Mouse (Mus musculus) heart, embryonic 13.5 days (tissue): ENCODE results near the gene Rptor. TPM values are rescaled to one million over a fixed set of nuclear protein-coding genes. Genes with fewer than 3 reads are reported as not detected.

Experiments
- ATAC-seq: fragments of 200-750 bp; cut with Nextera tagmentation; 2 replicates; pipeline ENCODE4 v1.8.0; 2017; ENCODE audit warnings: moderate TSS enrichment; ENCODE audit not compliant: insufficient number of reproducible peaks, low FRiP score, low TSS enrichment; ENCODE audit errors: extremely low read depth
- H3K27ac ChIP-seq: fragments of 300-500 bp; sonication (generic); replicated peaks from 2 replicates; pipeline ENCODE4 v1.5.1; 2015; ENCODE audit warnings: moderate library complexity, mild to moderate bottlenecking, inconsistent platforms
- H3K27me3 ChIP-seq: fragments of 300-500 bp; sonication (generic); replicated peaks from 2 replicates; pipeline ENCODE4 v1.6.1; 2015; ENCODE audit warnings: mild to moderate bottlenecking, inconsistent platforms
- H3K36me3 ChIP-seq: fragments of 300-500 bp; sonication (generic); 2 replicates; pipeline ENCODE4 v1.6.1; 2015; ENCODE audit warnings: mild to moderate bottlenecking, inconsistent platforms
- H3K4me1 ChIP-seq: fragments of 300-500 bp; sonication (generic); 2 replicates; pipeline ENCODE4 v1.6.1; 2015; ENCODE audit warnings: inconsistent platforms
- H3K4me2 ChIP-seq: fragments of 300-500 bp; sonication (generic); 2 replicates; pipeline ENCODE4 v1.6.1; 2015; ENCODE audit warnings: inconsistent platforms, mild to moderate bottlenecking, moderate library complexity
- H3K4me3 ChIP-seq: fragments of 300-500 bp; sonication (generic); 2 replicates; pipeline ENCODE4 v1.5.1; 2015; ENCODE audit warnings: moderate library complexity, mild to moderate bottlenecking, inconsistent platforms
- H3K9ac ChIP-seq: fragments of 300-500 bp; sonication (generic); 2 replicates; pipeline ENCODE4 v1.6.1; 2015; ENCODE audit warnings: inconsistent platforms, mild to moderate bottlenecking, moderate library complexity
- H3K9me3 ChIP-seq: fragments of 300-500 bp; sonication (generic); 2 replicates; pipeline ENCODE4 v1.6.1; 2016; ENCODE audit warnings: inconsistent platforms
- WGBS: fragments of 180-500 bp; shearing (Covaris S2); methylation state at CpG from one replicate; pipeline ENCODE4 v1.1.7; 2015; ENCODE audit warnings: mixed read lengths; 5-methylcytosine and 5-hydroxymethylcytosine counted together
- polyA plus RNA-seq: library from polyadenylated mRNA; unstranded; fragments of >200 nt; fragmentation: Nextera tagmentation; extraction: Ambion mirVana; gene quantifications from 2 replicates; pipeline ENCODE4 v1.2.1, GENCODE M21; 2015

Gene Rptor
- polyA plus RNA-seq, 1 experiment from 2014 or later = 7.0 TPM

DNA sequence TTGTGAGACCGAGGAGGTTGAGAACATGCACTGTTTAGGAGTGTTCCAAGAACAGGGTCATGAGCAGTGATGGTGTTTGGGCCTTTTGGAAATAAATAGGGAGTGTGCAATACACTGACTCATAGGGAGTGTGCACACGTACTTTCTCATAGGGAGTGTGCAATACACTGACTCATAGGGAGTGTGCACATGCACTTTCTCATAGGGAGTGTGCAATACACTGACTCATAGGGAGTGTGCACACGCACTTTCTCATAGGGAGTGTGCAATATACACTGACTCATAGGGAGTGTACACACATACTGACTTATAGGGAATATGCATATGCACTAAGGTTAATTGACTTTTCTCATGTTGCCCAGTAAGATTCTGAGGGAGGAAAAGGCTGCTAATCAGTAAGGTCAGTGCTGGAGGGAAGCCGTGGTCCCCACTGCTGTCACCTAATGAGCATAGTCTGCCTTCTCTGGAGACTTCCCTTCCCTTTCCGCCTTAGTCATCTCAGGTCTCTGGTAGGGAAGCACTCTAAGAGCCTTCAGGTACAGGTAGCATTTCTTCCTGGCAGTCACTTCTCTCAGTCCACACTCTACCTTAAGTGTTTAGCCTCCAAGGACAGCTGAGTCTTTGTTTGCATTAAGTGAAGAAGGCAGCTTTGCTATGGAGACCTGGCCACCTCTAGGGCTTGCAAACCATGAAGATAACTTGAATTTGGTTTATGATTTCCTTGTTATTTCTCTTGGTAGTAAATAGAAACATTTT, 113.3 kb downstream of the Rptor start:
- Histone ChIP-seq H3K4me1 (peaks cover 33% of the 10 kb centered on the region), H3K9ac (no peak overlapping the region), H3K27me3 (no peaks in the 10 kb centered on the region), H3K36me3 (peaks cover 3% of the 10 kb centered on the region; the same call in 1 of the 2 replicates), H3K9me3 (no peaks in the 10 kb centered on the region), H3K4me2 (no peak overlapping the region), H3K4me3 (no peak overlapping the region), H3K27ac (no peak overlapping the region)
- ATAC-seq = no peak
- 83% methylated on average over 5 of the region's 5 CpGs for WGBS

DNA sequence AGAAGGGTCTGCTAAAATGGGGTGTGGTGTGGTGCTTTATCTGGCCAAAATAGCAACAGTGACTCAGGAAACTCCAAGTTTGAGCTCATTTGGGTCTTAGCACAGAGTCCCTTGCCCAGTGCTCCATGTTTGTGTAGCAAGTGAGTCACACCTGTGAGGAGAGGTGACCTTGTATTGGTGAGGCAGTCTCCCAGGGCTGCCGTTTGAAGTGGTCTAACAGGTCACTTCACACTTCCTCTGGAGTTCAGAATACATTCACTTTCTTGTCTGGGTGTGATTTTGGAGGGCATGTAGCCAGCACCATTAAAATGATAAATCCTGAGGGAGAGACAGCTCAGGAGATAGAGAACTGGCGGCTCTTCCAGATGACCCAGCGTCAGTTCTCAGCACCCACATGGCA, 115.4 kb downstream of the Rptor start:
- Histone ChIP-seq H3K27me3 (no peaks in the 10 kb centered on the region), H3K9me3 (no peaks in the 10 kb centered on the region), H3K4me3 (no peak overlapping the region), H3K36me3 (peaks cover 3% of the 10 kb centered on the region; the same call in 1 of the 2 replicates), H3K4me2 (no peak overlapping the region), H3K9ac (no peak overlapping the region), H3K4me1 (peaks cover 36% of the 10 kb centered on the region), H3K27ac (no peak overlapping the region)
- no peak for ATAC-seq
- WGBS = 95% methylated on average over 3 of the region's 3 CpGs

DNA sequence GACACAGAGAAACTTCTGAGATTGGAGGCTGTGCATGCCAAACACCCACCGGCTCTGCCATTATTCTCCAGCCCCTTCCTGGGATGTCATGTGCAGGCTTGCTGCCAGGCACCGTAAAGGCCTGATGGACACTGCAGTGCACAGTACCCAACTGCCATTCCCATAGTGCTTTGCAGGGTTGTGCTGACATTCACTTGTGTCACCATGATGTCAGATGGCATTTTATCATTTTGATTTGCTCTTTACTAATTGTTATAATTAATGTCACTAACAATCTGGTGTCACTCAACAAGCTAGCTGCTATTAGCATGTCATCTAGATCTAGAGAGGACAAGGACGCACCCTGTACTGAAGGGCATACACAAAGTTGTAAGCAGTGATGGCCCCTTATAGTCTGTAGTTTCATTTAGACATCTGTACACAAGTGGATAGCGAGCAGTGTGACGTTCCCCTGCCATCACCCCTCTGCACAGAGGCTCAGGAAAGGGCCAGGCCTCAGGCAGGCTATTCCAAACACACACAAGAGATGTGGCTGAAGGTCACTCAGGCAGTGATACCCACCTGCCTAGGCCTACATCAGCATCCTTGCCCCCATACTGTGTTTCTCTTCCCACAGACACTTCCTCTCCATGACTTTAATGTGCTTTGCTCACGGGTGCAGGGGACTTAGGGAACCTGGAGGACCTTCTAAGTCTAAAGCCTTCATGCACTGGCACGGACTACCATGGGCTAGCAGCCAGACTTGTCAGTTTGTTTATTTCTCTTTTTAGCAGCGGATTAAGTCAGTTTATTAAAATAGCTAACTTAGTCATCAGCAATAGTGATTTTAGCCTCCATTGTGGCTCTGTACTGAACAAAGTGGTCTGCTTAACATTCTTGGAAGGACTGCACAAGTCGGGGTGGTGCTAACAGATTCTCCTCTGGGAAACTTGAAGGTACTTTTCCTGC, 117.7 kb downstream of the Rptor start:
- 50% methylated on average over 9 of the region's 9 CpGs for WGBS

DNA sequence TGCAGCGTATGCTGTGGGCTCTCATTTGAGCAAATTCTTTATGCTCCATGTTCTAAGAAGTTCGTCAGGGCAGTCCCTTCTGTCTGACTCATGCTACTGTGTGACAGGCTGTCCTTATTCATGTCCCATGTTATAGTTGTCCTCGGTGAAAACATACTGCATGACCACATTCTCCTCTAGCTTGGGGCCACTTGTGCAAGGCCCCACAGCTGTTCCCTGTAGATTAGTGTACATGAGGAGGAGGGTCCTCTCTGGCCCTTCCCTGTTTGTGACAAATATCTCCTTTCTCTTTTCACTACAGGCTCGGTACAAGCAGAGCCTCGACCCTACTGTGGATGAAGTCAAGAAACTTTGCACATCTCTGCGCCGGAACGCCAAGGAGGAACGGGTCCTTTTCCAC, 122.0 kb downstream of the Rptor start:
- no peak overlapping the region for H3K4me3 ChIP-seq
- H3K27me3 ChIP-seq = no peaks in the 10 kb centered on the region
- no peak overlapping the region for H3K27ac ChIP-seq
- no peak overlapping the region for H3K9ac ChIP-seq
- 82% methylated on average over 9 of the region's 9 CpGs for WGBS
- no peak for ATAC-seq
- no peaks in the 10 kb centered on the region for H3K9me3 ChIP-seq
- H3K4me2 ChIP-seq = no peak overlapping the region
- peaks cover 25% of the 10 kb centered on the region for H3K4me1 ChIP-seq
- peaks cover 18% of the 10 kb centered on the region for H3K36me3 ChIP-seq

More for the DNA sequence above, 117.7 kb downstream of the Rptor start:
- H3K4me1 ChIP-seq = peaks cover 29% of the 10 kb centered on the region
- H3K9me3 ChIP-seq = no peaks in the 10 kb centered on the region
- no peak overlapping the region for H3K4me3 ChIP-seq
- peak overlapping the region; percentile 84 for H3K27ac ChIP-seq
- no peak for ATAC-seq
- no peak overlapping the region for H3K4me2 ChIP-seq
- H3K9ac ChIP-seq = peak overlapping the region; percentile 44
- H3K36me3 ChIP-seq = peaks cover 10% of the 10 kb centered on the region
- H3K27me3 ChIP-seq = no peaks in the 10 kb centered on the region

DNA sequence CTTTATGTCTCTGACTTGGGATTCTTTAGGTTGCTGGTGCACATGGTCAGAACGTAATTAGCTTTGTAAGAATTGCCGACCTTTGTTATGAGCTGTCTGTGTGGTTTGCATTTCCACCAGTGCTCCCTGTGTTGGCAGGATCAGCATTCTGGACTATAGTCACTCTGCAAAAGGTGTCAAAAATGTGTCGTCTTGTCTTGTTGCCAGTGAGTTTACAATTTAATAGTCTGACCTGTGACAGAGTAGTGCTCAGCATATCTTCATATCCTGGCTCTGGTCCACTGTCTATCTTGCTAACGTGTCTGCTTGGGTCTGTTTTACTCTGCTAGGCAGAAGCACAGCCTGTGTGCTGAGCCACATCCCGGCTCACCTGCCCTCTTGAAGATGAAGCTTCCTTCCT, 128.7 kb downstream of the Rptor start:
- no peak overlapping the region for H3K4me2 ChIP-seq
- ATAC-seq = no peak

DNA sequence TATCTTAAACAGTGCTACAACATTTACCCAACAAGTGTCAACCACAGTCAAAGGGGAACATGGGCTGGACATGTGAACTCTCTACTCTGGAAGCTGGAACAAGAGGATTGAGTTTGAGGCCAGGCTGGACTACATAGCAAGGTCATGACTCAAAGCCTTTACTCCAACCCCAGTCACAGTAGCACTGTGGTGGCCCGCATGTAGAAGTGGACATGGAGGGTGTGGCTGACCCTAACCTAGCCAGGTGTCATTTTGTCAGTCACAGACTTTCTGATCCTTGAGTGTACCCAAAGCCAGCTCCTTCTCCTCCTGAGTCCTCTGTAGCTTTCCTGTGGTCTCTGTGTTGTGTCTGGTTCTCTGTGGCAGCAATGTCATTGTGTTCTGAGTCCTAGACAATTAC, 129.7 kb downstream of the Rptor start:
- WGBS = 43% methylated on average over 1 of the region's 1 CpGs
- Histone ChIP-seq H3K36me3 (no peaks in the 10 kb centered on the region), H3K9ac (peak overlapping the region; percentile 45; the same call in 1 of the 2 replicates), H3K4me3 (no peak overlapping the region), H3K4me1 (peaks cover 75% of the 10 kb centered on the region), H3K4me2 (peak overlapping the region; percentile 16), H3K9me3 (no peaks in the 10 kb centered on the region), H3K27me3 (no peaks in the 10 kb centered on the region), H3K27ac (peak overlapping the region; percentile 71)
- ATAC-seq = no peak

More for the DNA sequence above, 128.7 kb downstream of the Rptor start:
- Histone ChIP-seq H3K27ac (peak overlapping the region; percentile 71), H3K4me3 (no peak overlapping the region), H3K9me3 (no peaks in the 10 kb centered on the region), H3K27me3 (no peaks in the 10 kb centered on the region), H3K4me1 (peaks cover 66% of the 10 kb centered on the region), H3K9ac (peak overlapping the region; percentile 16; the same call in 1 of the 2 replicates), H3K36me3 (peaks cover 3% of the 10 kb centered on the region)
- 48% methylated on average over 5 of the region's 5 CpGs for WGBS

DNA sequence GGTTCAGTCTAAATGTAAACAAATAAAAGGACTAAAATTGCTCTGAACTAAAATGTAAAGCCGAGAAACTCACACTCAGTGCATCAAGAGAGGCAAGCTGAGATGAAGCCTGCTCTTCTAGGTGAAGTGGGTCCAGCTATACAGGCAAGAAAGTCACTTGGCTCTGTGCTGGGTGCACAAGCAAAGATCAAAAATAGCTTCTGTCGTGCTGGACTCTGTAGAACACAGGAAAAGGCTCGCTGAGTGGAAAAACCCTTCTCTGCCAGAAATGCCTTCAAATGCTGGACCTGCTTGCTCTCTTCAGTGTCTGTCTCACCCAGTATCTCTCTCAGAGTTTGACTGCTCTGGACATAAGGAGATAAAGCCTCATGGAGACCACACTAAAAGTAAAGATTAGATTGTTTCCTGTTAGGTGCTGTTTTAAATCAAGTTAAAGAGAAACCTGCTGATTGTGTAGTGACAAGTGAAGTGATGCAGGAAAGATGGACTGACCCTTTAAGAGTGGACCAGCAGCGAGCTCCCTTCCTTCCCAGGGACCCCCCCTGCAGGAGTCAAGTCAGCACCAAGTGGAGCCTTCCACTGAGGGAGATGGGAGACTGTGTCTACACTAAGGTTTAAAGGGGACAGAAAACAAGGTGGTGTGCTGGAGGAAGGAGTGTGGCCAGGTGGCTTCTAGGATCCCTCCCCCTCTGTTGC, 130.4 kb downstream of the Rptor start:
- H3K27me3 ChIP-seq = no peaks in the 10 kb centered on the region
- no peak overlapping the region for H3K4me3 ChIP-seq
- WGBS = 12% methylated on average over 4 of the region's 4 CpGs
- H3K4me1 ChIP-seq = peaks cover 77% of the 10 kb centered on the region
- H3K9ac ChIP-seq = peak overlapping the region; percentile 48
- H3K4me2 ChIP-seq = peak overlapping the region; percentile 16
- H3K27ac ChIP-seq = peak overlapping the region; percentile 71
- no peak; the same call in 1 of the 2 replicates for ATAC-seq
- no peaks in the 10 kb centered on the region for H3K36me3 ChIP-seq
- no peaks in the 10 kb centered on the region for H3K9me3 ChIP-seq

DNA sequence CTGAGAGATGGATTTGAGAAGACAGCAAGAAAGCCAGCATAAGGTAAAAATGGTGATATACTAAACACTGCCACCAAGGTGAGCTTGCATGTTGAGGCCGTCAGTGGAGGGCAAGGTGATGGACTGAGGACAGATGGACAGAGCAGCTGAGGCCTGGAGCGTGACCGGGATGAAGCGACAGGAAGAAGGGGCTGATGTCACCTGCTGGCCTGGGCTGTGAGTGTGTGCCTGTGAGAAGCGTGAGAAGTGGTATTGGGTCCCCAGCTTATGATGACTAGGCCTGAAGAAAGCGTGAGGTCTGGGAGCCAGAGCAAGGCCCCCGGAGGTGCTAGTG, 130.9 kb downstream of the Rptor start:
- no peaks in the 10 kb centered on the region for H3K27me3 ChIP-seq
- peaks cover 82% of the 10 kb centered on the region for H3K4me1 ChIP-seq
- H3K4me2 ChIP-seq = peak overlapping the region; percentile 16; the same call in 1 of the 2 replicates
- H3K9ac ChIP-seq = no peak overlapping the region
- no peaks in the 10 kb centered on the region for H3K9me3 ChIP-seq
- no peaks in the 10 kb centered on the region for H3K36me3 ChIP-seq
- no peak for ATAC-seq
- H3K27ac ChIP-seq = peak overlapping the region; percentile 71
- H3K4me3 ChIP-seq = no peak overlapping the region
- 76% methylated on average over 7 of the region's 7 CpGs for WGBS

DNA sequence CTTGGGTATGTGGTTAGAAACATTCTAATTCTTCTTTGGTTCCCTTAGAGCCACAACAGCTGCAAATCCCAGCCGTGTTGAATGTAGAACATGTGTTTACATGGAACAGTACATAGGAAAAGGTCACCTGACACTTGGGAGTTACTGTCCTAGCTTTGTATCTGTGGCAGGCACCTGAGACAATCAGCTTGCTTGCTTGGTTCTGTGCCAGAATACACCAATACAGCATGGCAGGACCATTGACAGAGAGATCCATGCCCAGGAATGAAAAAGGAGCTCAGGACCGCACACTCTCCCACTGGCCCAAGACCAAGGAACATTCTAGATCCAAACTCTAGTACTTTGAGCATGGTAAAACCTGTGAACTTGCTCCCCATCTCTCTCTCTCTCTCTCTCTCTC, 132.4 kb downstream of the Rptor start:
- H3K4me3 ChIP-seq = no peak overlapping the region
- no peaks in the 10 kb centered on the region for H3K27me3 ChIP-seq
- H3K9me3 ChIP-seq = no peaks in the 10 kb centered on the region
- peaks cover 86% of the 10 kb centered on the region for H3K4me1 ChIP-seq
- H3K9ac ChIP-seq = no peak overlapping the region
- H3K4me2 ChIP-seq = no peak overlapping the region
- ATAC-seq = no peak
- no peak overlapping the region for H3K27ac ChIP-seq
- no peaks in the 10 kb centered on the region for H3K36me3 ChIP-seq
- WGBS = 84% methylated on average over 2 of the region's 2 CpGs

DNA sequence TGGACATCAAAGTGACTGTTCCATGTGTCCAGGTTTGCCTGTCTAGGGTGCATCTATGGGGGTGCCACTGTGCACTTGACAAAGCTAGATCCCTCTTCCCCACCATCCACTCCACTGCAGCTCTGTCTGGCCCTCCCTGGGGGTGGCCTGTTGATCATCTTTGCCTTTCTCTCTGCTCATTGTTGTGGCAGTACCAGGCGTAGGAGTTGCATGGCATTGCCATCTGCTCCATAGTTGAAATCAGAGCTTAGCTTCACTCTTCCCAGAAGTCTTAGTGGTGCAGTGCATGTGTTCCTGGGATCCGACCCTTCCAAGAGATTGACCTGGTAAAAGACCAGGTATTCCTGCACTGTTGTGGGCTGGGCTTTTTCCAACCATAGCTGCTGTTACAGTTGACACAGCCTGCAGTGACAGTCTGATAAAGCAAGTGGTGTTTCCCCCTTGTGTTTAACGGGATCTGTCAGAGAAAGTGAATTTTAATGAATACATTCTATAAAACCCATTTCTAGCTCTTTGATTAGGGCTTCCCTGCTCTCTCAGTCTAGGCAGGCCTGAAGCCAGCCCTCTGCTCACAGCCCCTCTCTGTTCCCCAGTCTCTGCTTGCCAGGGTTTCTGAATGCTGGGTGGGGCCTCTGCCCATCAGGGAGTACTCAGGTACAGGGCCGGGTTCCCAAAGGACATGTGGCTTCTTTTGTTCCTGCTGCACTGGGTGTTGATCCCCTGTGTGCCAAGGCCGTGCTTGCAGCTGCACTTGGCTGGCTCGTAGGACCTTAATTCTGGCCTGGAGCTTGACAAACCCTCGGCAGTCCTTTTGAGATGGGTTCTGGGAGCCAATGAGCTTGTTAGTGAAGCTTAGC, 136.5 kb downstream of the Rptor start:
- H3K36me3 ChIP-seq = no peaks in the 10 kb centered on the region
- no peaks in the 10 kb centered on the region for H3K9me3 ChIP-seq
- H3K4me2 ChIP-seq = no peak overlapping the region
- H3K27ac ChIP-seq = no peak overlapping the region
- WGBS = 72% methylated on average over 7 of the region's 7 CpGs
- H3K4me3 ChIP-seq = no peak overlapping the region
- ATAC-seq = no peak
- no peak overlapping the region for H3K9ac ChIP-seq
- no peaks in the 10 kb centered on the region for H3K27me3 ChIP-seq
- H3K4me1 ChIP-seq = peaks cover 46% of the 10 kb centered on the region
